Mouse (Mus musculus) gastrocnemius, postnatal 25 days (tissue): ENCODE measurements around the gene Fbxo10. TPM values are rescaled to one million over a fixed set of nuclear protein-coding genes. Genes with fewer than 3 reads are reported as not detected.
"Not testable (repeated sequence)": the region's sequence is repeated elsewhere in the genome, so short reads cannot be mapped to it uniquely, and the experiment has no call there.

Experiments used
- DNase-seq: peaks from one replicate; pipeline ENCODE4 v3.0.0; 2022
- total RNA-seq, 2 experiments: library from RNA; stranded (reverse); gene quantifications; 1 replicate in 1 of 2; 2 replicates in 1 of 2; pipeline ENCODE4 v1.2.3; 2021

Gene Fbxo10
- total RNA-seq, 2 experiments from 2014 or later = 2.5 TPM

GRCm38 (mm10) chr4:45000001-45000400, 84.4 kb downstream of the Fbxo10 start:
- no peak for DNase-seq

GRCm38 (mm10) chr4:44998071-44998470, 86.3 kb downstream of the Fbxo10 start:
- no peak for DNase-seq

GRCm38 (mm10) chr4:44994776-44995175, 89.6 kb downstream of the Fbxo10 start:
- DNase-seq = no peak

- no peak for DNase-seq
Observed at GRCm38 (mm10) chr4:44993847-44994246, 90.6 kb downstream of the Fbxo10 start.

- not testable (repeated sequence) for DNase-seq
Observed at GRCm38 (mm10) chr4:44993179-44993578, 91.2 kb downstream of the Fbxo10 start.

- DNase-seq = not testable (repeated sequence)
Observed at GRCm38 (mm10) chr4:44992330-44992729, 92.1 kb downstream of the Fbxo10 start.

- DNase-seq = no peak
Observed at GRCm38 (mm10) chr4:44990560-44990959, 93.8 kb downstream of the Fbxo10 start.

Other genes with a start within 250 kb of the Fbxo10 start
- 10 to 100 TPM; 22.5 to 25.6 TPM for gene Grhpr, start 103.2 kb downstream of the Fbxo10 start, total RNA-seq
- gene Zbtb5, start 72.2 kb downstream of the Fbxo10 start, total RNA-seq = 1 to 10 TPM; 2.8 to 3.4 TPM
- 1 to 10 TPM; 4.0 to 4.6 TPM for gene Polr1e, start 66.0 kb downstream of the Fbxo10 start, total RNA-seq
- 100 to 1,000 TPM in 1 of 2 experiments, 10 to 100 TPM in 1; 84.5 to 103 TPM for gene Tomm5, start 23.5 kb upstream of the Fbxo10 start, total RNA-seq
- gene Frmpd1, start 100.3 kb upstream of the Fbxo10 start, total RNA-seq = under 1 TPM; 0.51 to 0.56 TPM
- gene Trmt10b, start 212.5 kb upstream of the Fbxo10 start, total RNA-seq = 1 to 10 TPM; 4.9 to 5.3 TPM